Mouse (Mus musculus) hindbrain, embryonic 13.5 days (tissue): Measurements from ENCODE around the gene Irf3. TPM values are rescaled to one million over a fixed set of nuclear protein-coding genes. Genes with fewer than 3 reads are reported as not detected.
"Not testable (repeated sequence)": the region's sequence is repeated elsewhere in the genome, so short reads cannot be mapped to it uniquely, and the experiment has no call there.

Source experiments
- ATAC-seq: fragments of 200-750 bp; cut with Nextera tagmentation; 2 replicates; pipeline ENCODE4 v1.8.0; 2017; ENCODE audit warnings: moderate TSS enrichment; ENCODE audit not compliant: low FRiP score
- H3K27ac ChIP-seq: fragments of 300-500 bp; sonication (generic); 2 replicates; pipeline ENCODE4 v1.5.1; 2015; ENCODE audit warnings: inconsistent platforms, mild to moderate bottlenecking, moderate library complexity
- H3K27me3 ChIP-seq: fragments of 300-500 bp; sonication (generic); 2 replicates; pipeline ENCODE4 v1.6.1; 2015; ENCODE audit warnings: mild to moderate bottlenecking, inconsistent platforms
- H3K36me3 ChIP-seq: fragments of 300-500 bp; sonication (generic); 2 replicates; pipeline ENCODE4 v1.6.1; 2015; ENCODE audit warnings: mild to moderate bottlenecking, inconsistent platforms
- H3K4me1 ChIP-seq: fragments of 300-500 bp; sonication (generic); replicated peaks from 2 replicates; pipeline ENCODE4 v1.6.1; 2015; ENCODE audit warnings: inconsistent platforms
- H3K4me2 ChIP-seq: fragments of 300-500 bp; sonication (generic); 2 replicates; pipeline ENCODE4 v1.6.1; 2015; ENCODE audit warnings: inconsistent platforms, mild to moderate bottlenecking, moderate library complexity
- H3K4me3 ChIP-seq: fragments of 300-500 bp; sonication (generic); 2 replicates; pipeline ENCODE4 v1.5.1; 2015; ENCODE audit warnings: mild to moderate bottlenecking, inconsistent platforms
- H3K9ac ChIP-seq: fragments of 300-500 bp; sonication (generic); 2 replicates; pipeline ENCODE4 v1.6.1; 2015; ENCODE audit warnings: mild to moderate bottlenecking, inconsistent platforms
- H3K9me3 ChIP-seq: fragments of 300-500 bp; sonication (generic); 2 replicates; pipeline ENCODE4 v1.6.1; 2016; ENCODE audit warnings: inconsistent platforms
- WGBS: fragments of 180-500 bp; shearing (Covaris S2); methylation state at CpG from one replicate; pipeline ENCODE4 v1.1.7; 2015; 5-methylcytosine and 5-hydroxymethylcytosine counted together
- polyA plus RNA-seq: library from polyadenylated mRNA; unstranded; fragments of >200 nt; fragmentation: Nextera tagmentation; extraction: Ambion mirVana; gene quantifications from 2 replicates; pipeline ENCODE4 v1.2.1, GENCODE M21; 2015

The Irf3 gene
- polyA plus RNA-seq, 1 experiment from 2014 or later = 66.7 TPM

DNA sequence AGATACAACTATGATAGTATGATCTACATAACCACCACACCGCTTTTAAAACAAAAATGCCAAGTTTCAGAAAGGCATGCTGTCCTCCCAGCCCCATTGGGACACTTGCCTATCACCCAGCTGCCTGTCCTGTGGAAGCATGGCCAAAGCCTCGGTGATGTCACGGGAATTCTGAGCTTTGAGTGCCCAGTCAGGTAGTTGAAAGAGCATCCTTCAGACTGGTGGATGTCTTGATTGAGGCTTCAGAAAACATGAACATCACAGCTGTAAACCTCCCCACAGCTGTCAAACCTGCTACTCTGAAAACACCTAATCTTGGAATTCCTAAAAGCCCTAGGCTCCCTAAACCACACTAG lies 16.6 kb downstream of the Irf3 start:
- peaks cover 5% of the 10 kb centered on the region; the same call in 1 of the 2 replicates for H3K27me3 ChIP-seq
- H3K9me3 ChIP-seq = no peaks in the 10 kb centered on the region
- no peak for ATAC-seq
- no peak overlapping the region for H3K27ac ChIP-seq
- no peak overlapping the region for H3K4me2 ChIP-seq
- H3K4me3 ChIP-seq = no peak overlapping the region; the same call in 1 of the 2 replicates
- H3K9ac ChIP-seq = 0 out of 2 replicates have a peak overlapping the region, but pooled peaks have one; percentile 97
- peaks cover 48% of the 10 kb centered on the region for H3K36me3 ChIP-seq
- 96% methylated on average over 3 of the region's 3 CpGs for WGBS
- peaks cover 46% of the 10 kb centered on the region for H3K4me1 ChIP-seq

DNA sequence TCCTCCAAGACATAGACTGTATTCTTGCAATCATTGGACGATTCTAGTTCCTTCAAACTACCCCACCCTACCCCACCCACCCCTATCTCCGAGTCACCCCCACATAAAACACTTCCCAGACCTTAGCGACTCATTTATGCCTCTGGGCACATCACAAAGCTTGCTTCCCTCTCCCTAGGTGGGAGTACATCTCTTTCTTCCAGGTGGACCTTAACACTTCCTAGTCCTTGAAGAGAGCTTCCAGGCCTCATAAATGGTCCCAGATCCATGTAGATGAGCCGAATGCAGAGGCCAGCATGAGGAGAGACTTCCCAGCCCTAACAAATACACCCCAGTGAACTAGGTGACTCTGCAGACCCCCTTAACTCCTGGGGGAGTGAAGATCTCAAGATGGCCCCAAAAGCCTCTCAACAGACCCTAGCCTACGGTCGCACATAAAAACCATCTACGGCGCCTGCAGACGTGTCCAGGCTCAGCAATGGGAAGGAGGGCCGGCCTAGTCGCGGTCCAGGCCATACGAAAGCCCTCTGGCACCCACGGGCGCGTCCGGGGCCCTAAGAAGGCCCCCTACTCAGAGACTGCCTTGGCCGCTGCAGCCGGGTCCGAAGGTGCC lies 18.0 kb downstream of the Irf3 start:
- H3K36me3 ChIP-seq = peaks cover 34% of the 10 kb centered on the region
- 3% methylated on average over 20 of the region's 20 CpGs for WGBS
- peak overlapping the region; percentile 97 for H3K9ac ChIP-seq
- peak overlapping the region; percentile 89 for H3K27ac ChIP-seq
- H3K27me3 ChIP-seq = peaks cover 6% of the 10 kb centered on the region; the same call in 1 of the 2 replicates
- peak overlapping the region; percentile 85 for H3K4me2 ChIP-seq
- no peaks in the 10 kb centered on the region for H3K9me3 ChIP-seq
- peak overlapping the region; percentile 91 for H3K4me3 ChIP-seq
- peaks cover 47% of the 10 kb centered on the region for H3K4me1 ChIP-seq
- ATAC-seq = no peak

DNA sequence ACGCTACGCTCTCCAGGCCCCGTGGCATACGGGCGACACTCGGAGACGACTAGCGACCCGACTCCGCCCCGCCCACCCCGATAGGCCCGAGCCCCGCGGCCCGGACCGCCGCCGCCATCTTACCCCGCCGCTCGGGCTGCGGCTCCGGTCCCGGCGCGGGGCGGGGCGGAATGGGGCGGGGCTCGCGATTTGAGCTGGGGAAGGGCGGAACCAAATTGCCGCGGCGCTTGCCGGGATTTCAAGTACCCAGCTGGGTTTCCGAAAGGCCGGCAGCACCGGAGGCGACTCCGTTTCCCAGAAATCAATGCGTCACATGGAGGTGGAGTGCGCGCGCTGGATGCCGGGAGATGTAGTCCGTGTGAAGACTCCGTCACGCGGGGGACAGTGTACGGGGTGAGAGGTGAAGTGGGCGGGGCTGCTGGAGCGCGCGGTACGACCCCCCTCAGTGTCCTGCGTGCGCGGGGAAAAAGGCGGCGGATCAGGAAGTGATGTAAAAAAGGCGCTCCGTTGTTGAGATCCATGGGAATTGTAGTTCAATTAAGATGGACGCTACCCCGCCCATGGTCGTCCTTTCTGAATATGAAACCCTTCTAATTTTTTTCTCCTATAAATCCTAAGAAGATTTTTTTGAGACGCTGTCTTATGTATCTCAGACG lies 18.6 kb downstream of the Irf3 start, which contains the start of gene Scaf1:
Scaf1 (minus strand) TSS at position 407 of the 656 bp plus-strand sequence.
- under 1% methylated on average over 69 of the region's 69 CpGs for WGBS
- H3K4me3 ChIP-seq = peak within 1 kb of the TSS; percentile 91
- peaks cover 28% of the 10 kb centered on the region for H3K36me3 ChIP-seq
- no peaks in the 10 kb centered on the region for H3K9me3 ChIP-seq
- peak within 1 kb of the TSS; percentile 89 for H3K27ac ChIP-seq
- ATAC-seq = peak; percentile 93
- H3K4me2 ChIP-seq = peak within 1 kb of the TSS; percentile 85
- H3K9ac ChIP-seq = peak within 1 kb of the TSS; percentile 97
- peaks cover 6% of the 10 kb centered on the region; the same call in 1 of the 2 replicates for H3K27me3 ChIP-seq
- H3K4me1 ChIP-seq = peaks cover 47% of the 10 kb centered on the region

DNA sequence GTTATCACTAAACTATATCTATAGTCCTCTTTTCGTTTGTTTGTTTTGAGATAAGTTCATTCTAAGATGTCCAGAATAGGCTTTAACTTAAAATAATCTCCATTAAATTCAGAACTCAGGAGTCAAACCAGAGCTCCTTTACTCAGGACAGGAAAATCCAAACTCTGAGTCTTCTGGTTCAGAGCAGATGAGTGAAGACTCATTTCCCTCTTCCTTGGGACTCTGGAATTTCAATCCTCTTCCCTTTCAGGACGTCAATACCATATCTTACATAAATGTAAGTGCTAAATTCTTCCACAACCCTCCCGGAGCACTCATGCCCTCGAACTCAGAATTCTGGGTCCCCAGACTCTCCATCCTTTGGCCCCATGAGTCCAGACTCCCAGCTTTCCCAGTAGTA lies 19.3 kb downstream of the Irf3 start:
- no peak for ATAC-seq
- H3K9ac ChIP-seq = peak overlapping the region; percentile 71
- peak overlapping the region; percentile 83 for H3K4me2 ChIP-seq
- H3K4me3 ChIP-seq = peak overlapping the region; percentile 45
- no peaks in the 10 kb centered on the region for H3K9me3 ChIP-seq
- H3K36me3 ChIP-seq = peaks cover 21% of the 10 kb centered on the region
- 4% methylated on average over 4 of the region's 4 CpGs for WGBS
- H3K4me1 ChIP-seq = peaks cover 47% of the 10 kb centered on the region
- peaks cover 6% of the 10 kb centered on the region; the same call in 1 of the 2 replicates for H3K27me3 ChIP-seq
- peak overlapping the region; percentile 88 for H3K27ac ChIP-seq

DNA sequence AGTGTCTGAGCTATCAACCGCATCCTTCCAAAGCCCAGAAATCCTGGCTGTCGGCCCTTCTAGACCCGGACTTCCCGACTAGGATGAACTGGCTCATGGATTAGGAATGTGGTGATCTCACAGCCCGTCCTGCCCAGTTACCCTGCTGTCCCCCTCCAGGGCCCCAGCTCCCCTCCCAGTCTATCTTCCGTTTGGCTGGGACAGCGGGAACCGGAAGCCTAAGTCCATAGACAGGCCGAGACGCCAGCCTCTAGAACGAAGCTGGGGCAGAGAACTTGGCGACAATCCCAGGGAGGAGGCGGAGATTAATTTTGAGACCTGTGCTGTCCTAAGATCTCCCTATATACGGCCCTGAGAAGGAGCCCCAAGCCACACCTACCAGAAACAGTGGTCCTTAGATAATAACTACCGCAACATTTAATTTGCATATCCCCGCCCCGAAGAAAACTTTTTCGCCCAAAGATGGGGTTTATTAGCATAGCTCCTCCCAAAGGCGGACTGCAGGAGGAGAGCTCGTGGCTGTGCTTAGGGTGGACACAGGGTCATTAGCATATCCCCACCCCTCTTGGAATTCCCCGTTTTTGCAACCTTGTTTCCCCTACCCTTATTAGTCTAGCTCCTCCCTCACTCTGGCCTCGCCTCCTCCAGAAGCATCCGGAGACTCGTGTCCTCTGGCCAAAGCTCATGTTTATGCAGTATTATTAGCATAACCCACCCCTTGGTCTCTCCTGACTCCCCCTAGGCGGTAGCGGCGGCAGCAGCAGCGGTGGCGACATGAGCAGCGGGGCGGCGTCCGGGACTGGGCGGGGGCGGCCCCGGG lies 20.0 kb downstream of the Irf3 start, which contains the start of gene Rras:
Rras (plus strand) TSS at position 720 of the 820 bp plus-strand sequence.
- WGBS = under 1% methylated on average over 36 of the region's 36 CpGs
- Histone ChIP-seq H3K4me3 (peak within 1 kb of the TSS; percentile 45), H3K9me3 (no peaks in the 10 kb centered on the region), H3K9ac (peak within 1 kb of the TSS; percentile 71), H3K27ac (peak within 1 kb of the TSS; percentile 88), H3K36me3 (peaks cover 14% of the 10 kb centered on the region), H3K4me2 (peak within 1 kb of the TSS; percentile 83), H3K27me3 (peaks cover 6% of the 10 kb centered on the region; the same call in 1 of the 2 replicates), H3K4me1 (peaks cover 47% of the 10 kb centered on the region)
- ATAC-seq = peak; percentile 82

DNA sequence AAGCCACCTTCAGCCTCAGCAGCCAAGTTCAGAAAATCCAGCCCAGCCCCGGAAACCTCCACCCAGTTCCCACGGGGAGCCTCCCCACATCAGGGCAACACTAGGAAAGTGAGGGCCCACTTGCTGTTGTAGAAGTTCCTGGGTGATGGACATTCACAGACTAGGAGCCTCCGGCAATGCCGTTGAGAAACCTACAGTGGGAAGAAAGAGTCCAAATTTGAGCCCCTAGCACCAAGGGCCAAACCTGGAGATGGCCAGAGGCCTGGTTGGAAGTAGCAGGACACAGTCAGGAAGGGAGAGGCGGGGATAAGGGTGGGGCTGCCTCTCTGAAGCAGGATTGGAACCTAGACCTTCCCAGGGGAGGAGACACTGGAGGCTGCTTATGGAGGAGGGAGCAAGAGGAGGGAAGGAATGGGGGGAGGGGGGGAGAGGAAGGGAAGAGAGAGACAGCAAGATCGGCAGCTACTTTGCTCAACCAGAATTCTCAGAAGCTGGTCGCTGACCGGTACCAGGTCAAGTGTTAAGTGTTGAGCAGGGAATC lies 21.7 kb downstream of the Irf3 start:
- Histone ChIP-seq H3K27ac (peak overlapping the region; percentile 48; the same call in 1 of the 2 replicates), H3K4me2 (peak overlapping the region; percentile 29; the same call in 1 of the 2 replicates), H3K27me3 (peaks cover 6% of the 10 kb centered on the region; the same call in 1 of the 2 replicates), H3K36me3 (no peaks in the 10 kb centered on the region), H3K4me1 (peaks cover 36% of the 10 kb centered on the region), H3K9ac (no peak overlapping the region), H3K4me3 (no peak overlapping the region), H3K9me3 (no peaks in the 10 kb centered on the region)
- ATAC-seq = no peak
- WGBS = 44% methylated on average over 8 of the region's 8 CpGs

DNA sequence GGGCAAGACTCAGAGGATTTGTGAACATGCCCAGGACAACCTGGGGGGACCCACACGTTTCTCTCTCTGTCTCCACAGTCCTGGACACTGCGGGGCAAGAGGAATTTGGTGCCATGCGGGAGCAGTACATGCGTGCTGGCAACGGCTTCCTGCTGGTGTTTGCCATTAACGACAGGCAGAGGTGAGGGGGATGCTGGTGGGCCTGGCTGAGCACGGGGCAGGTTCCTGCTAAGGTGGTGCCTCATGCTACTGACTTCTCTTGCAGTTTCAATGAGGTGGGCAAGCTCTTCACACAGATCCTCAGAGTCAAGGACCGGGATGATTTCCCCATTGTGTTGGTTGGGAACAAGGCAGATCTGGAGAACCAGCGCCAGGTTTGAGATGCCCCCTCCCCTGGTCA lies 22.8 kb downstream of the Irf3 start:
- H3K4me3 ChIP-seq = no peak overlapping the region
- H3K27ac ChIP-seq = no peak overlapping the region
- no peak overlapping the region for H3K9ac ChIP-seq
- no peaks in the 10 kb centered on the region for H3K9me3 ChIP-seq
- 84% methylated on average over 9 of the region's 9 CpGs for WGBS
- no peak for ATAC-seq
- peaks cover 25% of the 10 kb centered on the region for H3K4me1 ChIP-seq
- H3K27me3 ChIP-seq = peaks cover 6% of the 10 kb centered on the region; the same call in 1 of the 2 replicates
- H3K36me3 ChIP-seq = no peaks in the 10 kb centered on the region
- no peak overlapping the region for H3K4me2 ChIP-seq

DNA sequence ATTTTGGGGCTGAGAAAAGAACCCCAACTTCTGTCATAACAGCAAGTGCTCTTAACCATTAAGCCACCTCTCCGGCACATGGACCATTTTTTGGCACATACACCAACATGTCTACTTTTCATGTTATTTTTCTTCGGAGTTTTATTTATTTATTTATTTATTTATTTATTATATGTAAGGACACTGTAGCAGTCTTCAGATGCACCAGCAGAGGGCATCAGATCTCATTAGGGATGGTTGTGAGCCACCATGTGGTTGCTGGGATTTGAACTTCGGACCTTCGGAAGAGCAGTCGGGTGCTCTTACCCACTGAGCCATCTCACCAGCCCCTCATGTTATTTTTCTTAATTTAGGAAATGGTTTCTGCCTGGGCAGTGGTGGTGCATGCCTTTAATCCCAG lies 26.3 kb downstream of the Irf3 start:
- not testable (repeated sequence) for H3K27me3 ChIP-seq, H3K27ac ChIP-seq, H3K9ac ChIP-seq, ATAC-seq, H3K9me3 ChIP-seq, H3K4me2 ChIP-seq, H3K4me3 ChIP-seq
- WGBS = 80% methylated on average over 5 of the region's 5 CpGs
- Histone ChIP-seq H3K4me1 (peaks cover 20% of the 10 kb centered on the region), H3K36me3 (peaks cover 23% of the 10 kb centered on the region)

DNA sequence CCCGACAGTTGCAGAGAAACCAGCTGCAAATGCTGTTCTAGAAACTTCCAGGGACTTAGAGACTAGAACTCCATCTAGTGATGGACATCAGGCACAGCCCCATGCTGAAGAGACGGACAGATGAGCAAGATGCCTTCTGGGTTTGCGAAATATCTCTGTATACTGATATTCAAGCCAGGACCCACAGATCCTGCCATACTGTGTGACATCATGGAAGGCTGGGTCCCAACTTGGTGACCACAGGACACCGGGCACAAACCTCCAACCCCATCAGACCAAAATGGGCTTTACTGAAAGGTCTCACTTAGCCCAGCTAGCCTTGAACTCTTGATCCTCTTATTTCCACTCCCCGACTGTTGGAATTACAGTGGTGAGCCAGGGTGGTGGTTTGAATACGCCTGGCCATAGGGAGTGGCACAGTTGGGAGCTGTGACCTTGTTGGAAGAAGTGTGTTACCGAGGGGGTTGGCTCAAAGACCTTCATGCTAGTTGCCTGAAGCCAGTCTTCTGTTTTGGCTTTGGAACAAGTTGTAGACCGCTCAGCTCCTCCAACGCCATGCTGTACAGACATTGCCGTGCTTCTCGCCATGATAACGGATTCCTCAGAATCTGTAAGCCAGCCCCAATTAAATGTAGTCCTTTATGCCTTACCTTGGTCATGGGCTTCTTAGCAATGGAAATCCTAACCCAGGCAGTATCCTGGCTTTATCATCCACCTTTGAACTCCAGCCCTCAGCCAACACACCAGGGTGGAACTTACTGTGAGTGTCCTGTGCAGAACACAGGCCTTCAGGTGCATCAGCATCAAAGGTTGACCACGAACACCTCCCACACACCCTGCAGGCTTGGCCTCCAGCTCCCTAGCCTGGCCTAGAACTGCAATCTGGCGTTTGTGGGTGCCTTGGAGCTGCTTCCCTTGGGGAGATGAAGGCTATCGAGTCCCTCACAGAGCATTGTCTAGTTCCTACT lies 27.1 kb downstream of the Irf3 start:
- H3K4me3 ChIP-seq = no peak overlapping the region
- ATAC-seq = no peak
- no peak overlapping the region for H3K4me2 ChIP-seq
- no peaks in the 10 kb centered on the region for H3K9me3 ChIP-seq
- peaks cover 15% of the 10 kb centered on the region for H3K4me1 ChIP-seq
- H3K36me3 ChIP-seq = peaks cover 32% of the 10 kb centered on the region
- WGBS = 90% methylated on average over 15 of the region's 15 CpGs
- no peak overlapping the region for H3K9ac ChIP-seq
- 0 out of 2 replicates have a peak overlapping the region, but pooled peaks have one; percentile 5 for H3K27ac ChIP-seq
- no peaks in the 10 kb centered on the region for H3K27me3 ChIP-seq

DNA sequence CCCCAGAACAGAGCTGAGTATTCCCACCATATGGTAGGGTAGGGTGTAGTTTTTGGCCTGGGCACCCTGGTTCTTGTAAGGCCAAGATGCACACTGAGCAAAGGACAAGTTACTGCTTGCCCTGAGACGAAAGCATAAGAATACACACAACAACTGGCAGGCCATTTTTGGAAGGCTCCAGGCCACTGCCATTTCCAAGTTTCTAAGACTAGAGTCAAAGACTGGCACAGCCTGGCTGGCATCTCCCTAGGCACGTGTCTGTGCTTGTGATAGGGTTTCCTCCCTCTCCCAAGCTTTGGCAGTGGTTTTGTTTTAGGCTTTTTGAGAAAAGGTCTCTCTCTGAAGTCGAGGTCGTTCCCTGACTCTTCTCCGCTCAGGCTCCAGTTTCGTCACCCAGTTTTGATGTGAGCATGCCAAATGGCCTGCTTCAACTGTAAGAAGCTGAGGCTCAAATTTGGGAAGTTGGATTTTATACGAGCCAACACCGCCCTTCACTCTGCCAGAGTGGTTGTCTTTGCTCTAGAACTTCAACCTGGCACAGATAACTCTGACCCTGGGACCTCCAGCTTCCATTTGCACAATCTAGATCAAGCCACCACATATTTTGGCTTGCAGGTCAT lies 28.3 kb downstream of the Irf3 start:
- Histone ChIP-seq H3K4me3 (no peak overlapping the region), H3K36me3 (peaks cover 43% of the 10 kb centered on the region), H3K4me1 (peaks cover 15% of the 10 kb centered on the region), H3K4me2 (no peak overlapping the region), H3K9ac (no peak overlapping the region), H3K9me3 (no peaks in the 10 kb centered on the region), H3K27me3 (no peaks in the 10 kb centered on the region), H3K27ac (peak overlapping the region; percentile 42; the same call in 1 of the 2 replicates)
- 86% methylated on average over 8 of the region's 8 CpGs for WGBS
- ATAC-seq = no peak
